Mouse (Mus musculus): ENCODE measurements around the gene Ltbp1.

GRCm38 (mm10) chr17:75180956-75181588 is 175.7 kb downstream of the Ltbp1 start:
- no peak for TF ChIP-seq CTCF (IDR thresholded peaks at IDR 0.05; ENCODE audit: extremely low read depth, insufficient read depth, insufficient read length, insufficient replicate concordance)
- no peak for TF ChIP-seq POLR2A (IDR thresholded peaks at IDR 0.05; ENCODE audit: low read depth, low read length)

Data from spleen, adult 2 months (tissue).